Mouse (Mus musculus): ENCODE measurements around the gene Lrrc4c. TPM values are rescaled to one million over a fixed set of nuclear protein-coding genes. Genes with fewer than 3 reads are reported as not detected.

The Lrrc4c gene
- polyA plus RNA-seq, 1 experiment: not detected

DNA sequence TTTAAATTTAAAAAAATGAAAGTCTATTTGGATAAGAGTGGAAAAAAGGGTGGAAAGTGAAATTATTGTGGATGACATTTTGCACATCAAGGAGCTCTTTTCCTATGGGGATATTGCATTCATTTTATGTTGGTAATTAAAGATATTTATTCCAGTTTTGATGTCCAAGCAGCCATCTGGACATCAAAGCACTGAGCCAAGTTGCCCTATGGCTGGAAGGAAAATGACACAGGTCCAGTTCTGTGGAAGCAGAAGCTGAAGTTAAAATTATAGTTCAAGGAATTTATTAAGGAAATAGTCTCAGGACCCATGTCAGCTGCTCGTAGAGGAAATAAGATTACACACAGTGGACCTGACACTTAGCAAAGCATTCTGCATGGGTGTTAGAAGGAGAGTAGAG is 187.7 kb downstream of the Lrrc4c start:
- TF ChIP-seq POLR2A (IDR thresholded peaks at IDR 0.05; ENCODE audit: borderline replicate concordance, low read depth, low read length): no peak
- TF ChIP-seq CTCF (IDR thresholded peaks at IDR 0.05; ENCODE audit: low read depth, low read length): no peak
- Histone ChIP-seq H3K4me1 (ENCODE audit: control insufficient read depth, insufficient read depth, low read length) (no peaks in the 10 kb centered on the region), H3K4me3 (ENCODE audit: insufficient read depth, low read length) (no peak overlapping the region), H3K27ac (ENCODE audit: insufficient read depth, low read depth, low read length) (no peak overlapping the region)

DNA sequence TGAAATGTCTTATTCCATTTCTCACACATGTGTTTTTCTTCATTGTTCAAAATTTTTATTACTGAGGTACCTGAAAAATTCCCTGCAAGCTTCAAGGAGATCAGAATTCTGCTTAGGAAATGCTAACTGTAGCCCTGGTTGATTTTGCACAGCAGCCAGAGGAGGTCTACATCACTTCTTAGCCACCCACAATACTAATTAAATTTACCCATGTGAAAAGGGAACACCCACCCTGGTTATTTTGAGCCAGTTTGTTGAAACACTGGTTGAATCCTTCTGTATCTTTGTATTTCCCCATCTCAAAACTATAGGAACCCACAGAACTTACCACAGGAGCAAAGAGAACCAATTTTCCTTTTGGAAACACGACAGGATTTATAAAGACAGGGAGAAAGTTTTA is 191.0 kb downstream of the Lrrc4c start:
- no peaks in the 10 kb centered on the region for H3K4me1 ChIP-seq (ENCODE audit: control insufficient read depth, insufficient read depth, low read length)
- H3K4me3 ChIP-seq (ENCODE audit: insufficient read depth, low read length): no peak overlapping the region
- no peak for TF ChIP-seq POLR2A (IDR thresholded peaks at IDR 0.05; ENCODE audit: borderline replicate concordance, low read depth, low read length)
- no peak for TF ChIP-seq CTCF (IDR thresholded peaks at IDR 0.05; ENCODE audit: low read depth, low read length)
- no peak overlapping the region for H3K27ac ChIP-seq (ENCODE audit: insufficient read depth, low read depth, low read length)

DNA sequence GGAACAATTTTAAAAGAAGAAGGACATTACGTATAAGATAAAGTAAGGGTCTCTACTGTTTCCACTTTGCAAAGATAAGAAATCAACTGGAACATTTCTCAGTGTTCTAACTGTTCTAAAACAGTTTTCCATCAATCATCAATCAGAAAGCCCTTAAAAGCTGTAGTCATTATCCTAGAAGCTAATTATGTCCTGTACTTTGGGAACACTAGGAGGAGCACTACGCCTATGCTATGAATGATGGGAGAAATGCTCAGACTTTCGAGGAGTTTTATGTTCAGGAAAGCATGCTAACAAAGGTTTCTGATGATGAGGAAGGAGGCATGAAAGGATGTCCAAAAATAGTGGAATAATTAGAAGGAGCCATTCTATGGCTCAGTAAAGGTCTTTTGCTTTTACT is 219.5 kb downstream of the Lrrc4c start:
- H3K4me3 ChIP-seq (ENCODE audit: insufficient read depth, low read length): no peak overlapping the region
- no peaks in the 10 kb centered on the region for H3K4me1 ChIP-seq (ENCODE audit: control insufficient read depth, insufficient read depth, low read length)
- TF ChIP-seq CTCF (IDR thresholded peaks at IDR 0.05; ENCODE audit: low read depth, low read length) (no peak), POLR2A (IDR thresholded peaks at IDR 0.05; ENCODE audit: borderline replicate concordance, low read depth, low read length) (no peak)
- H3K27ac ChIP-seq (ENCODE audit: insufficient read depth, low read depth, low read length): no peak overlapping the region

DNA sequence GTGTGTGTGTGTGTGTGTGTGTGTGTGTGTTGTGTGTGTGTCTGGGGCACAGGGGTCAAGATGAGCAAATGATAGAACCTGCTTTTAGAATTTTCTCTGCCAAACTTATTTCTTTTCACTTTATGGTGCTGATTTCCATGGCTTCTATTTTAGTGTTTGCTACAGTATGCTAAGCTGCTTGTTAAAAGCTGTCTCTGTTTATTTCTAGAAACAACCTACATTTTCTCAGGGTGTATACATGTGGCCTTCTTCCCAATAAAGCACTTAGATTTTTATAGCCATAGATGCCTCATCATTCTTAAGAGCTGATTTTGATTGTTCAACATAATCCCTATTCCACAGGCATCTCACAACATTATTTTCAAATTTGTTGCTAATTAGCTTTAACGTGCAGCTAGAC is 229.2 kb downstream of the Lrrc4c start:
- Histone ChIP-seq H3K4me3 (ENCODE audit: insufficient read depth, low read length) (no peak overlapping the region), H3K27ac (ENCODE audit: insufficient read depth, low read depth, low read length) (no peak overlapping the region), H3K4me1 (ENCODE audit: control insufficient read depth, insufficient read depth, low read length) (no peaks in the 10 kb centered on the region)
- TF ChIP-seq CTCF (IDR thresholded peaks at IDR 0.05; ENCODE audit: low read depth, low read length) (no peak), POLR2A (IDR thresholded peaks at IDR 0.05; ENCODE audit: borderline replicate concordance, low read depth, low read length) (no peak)

DNA sequence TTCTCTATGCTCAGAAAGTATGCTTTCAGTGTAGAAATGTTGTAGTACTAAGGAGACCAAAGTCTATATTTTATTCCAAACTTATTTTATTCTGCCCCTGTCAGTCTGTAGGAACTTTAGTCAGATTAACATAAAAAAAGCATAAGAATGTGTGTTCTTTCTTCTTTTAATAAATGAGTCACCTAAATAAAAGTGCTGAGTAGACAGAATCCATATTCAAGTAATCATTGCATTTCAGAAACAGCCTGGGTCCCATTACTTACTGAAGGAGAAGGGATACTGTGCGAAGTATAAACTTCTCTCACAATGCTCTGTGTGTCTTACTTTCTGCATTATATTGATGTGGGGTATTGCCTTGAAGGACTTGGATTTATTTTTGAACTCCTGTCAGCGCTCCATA is 255.8 kb downstream of the Lrrc4c start:
- no peak for TF ChIP-seq POLR2A (IDR thresholded peaks at IDR 0.05; ENCODE audit: borderline replicate concordance, low read depth, low read length)
- no peak for TF ChIP-seq CTCF (IDR thresholded peaks at IDR 0.05; ENCODE audit: low read depth, low read length)

DNA sequence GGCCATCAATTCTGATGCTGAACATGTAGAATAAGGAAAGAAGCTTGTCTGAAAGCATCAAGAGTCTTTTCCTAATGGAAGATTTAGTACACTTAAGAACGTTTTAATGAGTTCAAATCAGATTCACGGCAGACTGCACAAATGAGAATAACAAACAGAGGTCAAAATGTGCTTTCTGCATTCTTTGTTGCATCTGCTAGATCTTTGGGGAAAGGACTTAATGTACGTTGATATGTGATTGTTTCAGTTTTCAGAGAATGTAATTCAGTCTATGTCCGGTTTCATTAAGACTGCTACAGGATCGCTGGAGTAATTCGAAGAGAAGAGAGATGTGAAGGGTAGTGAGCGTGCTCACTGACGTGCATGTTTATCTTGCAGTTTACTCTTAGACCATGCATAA is 259.7 kb downstream of the Lrrc4c start:
- TF ChIP-seq POLR2A (IDR thresholded peaks at IDR 0.05; ENCODE audit: borderline replicate concordance, low read depth, low read length) (no peak), CTCF (IDR thresholded peaks at IDR 0.05; ENCODE audit: low read depth, low read length) (no peak)
- H3K4me1 ChIP-seq (ENCODE audit: control insufficient read depth, insufficient read depth, low read length): no peaks in the 10 kb centered on the region
- H3K27ac ChIP-seq (ENCODE audit: insufficient read depth, low read depth, low read length): no peak overlapping the region
- H3K4me3 ChIP-seq (ENCODE audit: insufficient read depth, low read length): no peak overlapping the region

More for the DNA sequence above, 255.8 kb downstream of the Lrrc4c start:
- H3K4me1 ChIP-seq (ENCODE audit: control insufficient read depth, insufficient read depth, low read length): no peaks in the 10 kb centered on the region
- no peak overlapping the region for H3K4me3 ChIP-seq (ENCODE audit: insufficient read depth, low read length)
- H3K27ac ChIP-seq (ENCODE audit: insufficient read depth, low read depth, low read length): no peak overlapping the region

DNA sequence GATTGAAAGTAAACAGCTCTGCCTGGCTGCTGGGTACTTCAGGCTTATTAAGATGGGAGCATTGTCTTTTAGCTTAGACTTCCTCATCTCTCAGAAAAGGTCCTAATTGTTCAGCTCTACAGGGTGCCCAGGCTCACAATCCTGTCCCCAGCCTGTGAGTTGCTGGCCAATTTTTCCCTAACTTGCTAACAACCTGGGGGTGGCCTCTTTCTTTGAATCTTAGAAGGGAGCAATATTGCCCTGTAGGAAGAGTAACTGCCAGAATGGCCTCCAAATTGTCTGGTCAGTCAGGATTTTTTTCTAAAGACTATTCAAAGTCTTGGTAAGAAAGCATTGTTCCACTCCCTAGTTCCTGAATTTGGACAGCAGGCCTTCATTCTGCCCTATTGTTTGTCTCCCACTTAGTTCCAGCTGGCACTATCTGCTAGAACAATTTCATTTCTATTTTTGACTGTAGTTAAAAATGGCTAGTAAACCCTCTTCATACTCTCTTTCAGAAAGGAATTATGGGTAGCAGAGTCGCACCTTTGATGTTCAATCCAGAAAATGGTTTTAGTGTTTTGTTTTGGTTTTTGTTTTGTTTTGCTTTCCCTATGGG is 262.3 kb downstream of the Lrrc4c start:
- Histone ChIP-seq H3K4me3 (ENCODE audit: insufficient read depth, low read length) (no peak overlapping the region), H3K27ac (ENCODE audit: insufficient read depth, low read depth, low read length) (no peak overlapping the region), H3K4me1 (ENCODE audit: control insufficient read depth, insufficient read depth, low read length) (no peaks in the 10 kb centered on the region)
- TF ChIP-seq CTCF (IDR thresholded peaks at IDR 0.05; ENCODE audit: low read depth, low read length) (no peak), POLR2A (IDR thresholded peaks at IDR 0.05; ENCODE audit: borderline replicate concordance, low read depth, low read length) (no peak)

DNA sequence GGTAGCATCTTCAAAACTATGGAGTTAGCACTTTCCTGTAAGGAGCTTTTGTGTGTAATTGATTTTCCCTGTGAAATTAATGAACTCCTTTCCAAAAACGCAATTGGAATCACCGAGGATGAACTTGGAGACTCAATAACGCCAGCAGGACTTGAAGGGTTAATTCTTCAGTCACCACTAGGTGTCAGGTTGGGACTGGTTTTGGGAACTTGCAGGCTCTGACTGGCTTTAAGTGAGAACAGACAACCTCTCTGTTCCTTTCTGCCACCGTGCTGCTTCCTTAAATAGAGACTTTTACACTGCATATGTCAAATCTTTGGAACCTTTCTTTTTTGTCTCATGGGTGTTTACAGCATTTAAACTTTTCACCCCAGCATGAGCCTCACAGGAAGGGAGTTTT is 267.7 kb downstream of the Lrrc4c start:
- no peak for TF ChIP-seq CTCF (IDR thresholded peaks at IDR 0.05; ENCODE audit: low read depth, low read length)
- TF ChIP-seq POLR2A (IDR thresholded peaks at IDR 0.05; ENCODE audit: borderline replicate concordance, low read depth, low read length): no peak
- Histone ChIP-seq H3K27ac (ENCODE audit: insufficient read depth, low read depth, low read length) (no peak overlapping the region), H3K4me1 (ENCODE audit: control insufficient read depth, insufficient read depth, low read length) (no peaks in the 10 kb centered on the region), H3K4me3 (ENCODE audit: insufficient read depth, low read length) (no peak overlapping the region)

DNA sequence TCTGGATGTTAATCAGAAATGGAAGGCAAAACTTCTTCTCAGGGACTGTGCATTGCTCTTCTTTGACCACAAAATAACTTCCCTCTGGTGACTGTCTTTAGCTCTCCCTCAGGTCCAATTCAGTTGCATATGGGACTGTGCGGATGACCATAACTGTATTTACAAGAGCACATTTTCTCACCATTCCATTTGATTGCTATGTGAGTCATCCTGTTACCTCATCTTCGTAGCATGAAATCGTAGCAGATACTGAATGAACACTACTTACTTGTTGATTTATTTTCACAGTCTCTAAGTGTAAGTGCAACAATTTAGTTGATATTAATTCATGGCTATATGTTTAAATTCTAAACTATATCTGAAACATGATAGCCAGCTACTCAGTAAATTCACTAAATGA is 286.8 kb downstream of the Lrrc4c start:
- no peaks in the 10 kb centered on the region for H3K4me1 ChIP-seq (ENCODE audit: control insufficient read depth, insufficient read depth, low read length)
- no peak overlapping the region for H3K4me3 ChIP-seq (ENCODE audit: insufficient read depth, low read length)
- no peak overlapping the region for H3K27ac ChIP-seq (ENCODE audit: insufficient read depth, low read depth, low read length)
- TF ChIP-seq POLR2A (IDR thresholded peaks at IDR 0.05; ENCODE audit: borderline replicate concordance, low read depth, low read length) (no peak), CTCF (IDR thresholded peaks at IDR 0.05; ENCODE audit: low read depth, low read length) (no peak)

DNA sequence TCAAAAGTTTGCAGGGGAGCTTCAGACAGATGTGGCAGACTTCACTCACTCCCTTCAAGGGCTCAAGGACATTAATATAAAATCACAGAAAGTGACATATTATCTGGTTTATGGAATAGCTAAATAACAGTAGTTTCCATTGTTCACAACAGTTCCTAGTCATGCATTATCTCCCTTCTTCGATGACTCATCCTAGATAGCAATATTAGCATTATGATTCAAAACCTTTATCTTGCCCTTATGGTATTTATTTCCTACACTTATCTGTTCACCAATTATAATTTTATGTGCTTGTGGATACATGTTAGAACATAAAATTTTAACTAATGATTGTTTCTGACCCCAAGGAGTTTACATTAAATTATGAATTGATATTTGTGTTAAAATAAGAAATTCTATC is 296.2 kb downstream of the Lrrc4c start:
- H3K4me3 ChIP-seq (ENCODE audit: insufficient read depth, low read length): no peak overlapping the region
- no peak overlapping the region for H3K27ac ChIP-seq (ENCODE audit: insufficient read depth, low read depth, low read length)
- TF ChIP-seq POLR2A (IDR thresholded peaks at IDR 0.05; ENCODE audit: borderline replicate concordance, low read depth, low read length): no peak
- no peak for TF ChIP-seq CTCF (IDR thresholded peaks at IDR 0.05; ENCODE audit: low read depth, low read length)
- H3K4me1 ChIP-seq (ENCODE audit: control insufficient read depth, insufficient read depth, low read length): no peaks in the 10 kb centered on the region

Measured in bone marrow macrophage, adult 2 months (primary cell).